Mouse (Mus musculus) small intestine, adult 2 months (tissue): Measurements from ENCODE around the gene Hsf2bp. TPM values are rescaled to one million over a fixed set of nuclear protein-coding genes. Genes with fewer than 3 reads are reported as not detected.

Experiments
- H3K27ac ChIP-seq: fragments of 200-500 bp; 2 replicates; pipeline ENCODE4 v1.5.1; 2012; ENCODE audit warnings: low read depth, low read length, control low read depth, inconsistent platforms; ENCODE audit not compliant: insufficient read depth
- H3K27me3 ChIP-seq: fragments of 200-500 bp; 2 replicates; pipeline ENCODE4 v1.6.1; 2012; ENCODE audit warnings: mild to moderate bottlenecking, moderate library complexity, low read length, inconsistent platforms; ENCODE audit not compliant: control insufficient read depth, insufficient read depth
- H3K36me3 ChIP-seq: fragments of 200-500 bp; 2 replicates; pipeline ENCODE4 v1.6.1; 2012; ENCODE audit warnings: mild to moderate bottlenecking, low read length, control low read depth, inconsistent platforms; ENCODE audit not compliant: control insufficient read depth, insufficient read depth
- H3K4me1 ChIP-seq: fragments of 200-500 bp; 2 replicates; pipeline ENCODE4 v1.6.1; 2012; ENCODE audit warnings: low read length, inconsistent platforms, mixed read lengths; ENCODE audit not compliant: control insufficient read depth, insufficient read depth, insufficient read length
- H3K4me3 ChIP-seq: fragments of 200-500 bp; 2 replicates; pipeline ENCODE4 v1.5.1; 2012; ENCODE audit warnings: low read depth, mild to moderate bottlenecking, control low read depth, inconsistent platforms, low read length, moderate library complexity
- CTCF ChIP-seq: fragments of 200-500 bp; IDR thresholded peaks from 2 replicates; pipeline ENCODE4 v1.5.1; 2012; ENCODE audit warnings: low read depth, mild to moderate bottlenecking, control low read depth, inconsistent platforms, low read length, moderate library complexity, mixed read lengths; ENCODE audit not compliant: insufficient replicate concordance, insufficient read length; ENCODE audit errors: extremely low read depth
- POLR2A ChIP-seq: fragments of 200-500 bp; IDR thresholded peaks from 2 replicates; pipeline ENCODE4 v1.6.1; 2012; ENCODE audit warnings: low read depth, mild to moderate bottlenecking, control low read depth, inconsistent platforms, low read length, moderate library complexity
- WGBS: fragments of 180-500 bp; shearing (Covaris S2); methylation state at CpG from one replicate; pipeline ENCODE4 v1.1.7; 2018; 5-methylcytosine and 5-hydroxymethylcytosine counted together
- polyA plus RNA-seq: library from polyadenylated mRNA; depleted of rRNA; stranded (reverse); fragments of >200 nt; gene quantifications from 2 replicates; pipeline ENCODE4 v1.2.3, GENCODE M21; 2012

The Hsf2bp gene
- polyA plus RNA-seq, 1 experiment: 0.14 TPM

- Histone ChIP-seq H3K4me3 (no peak overlapping the region), H3K27ac (no peak overlapping the region), H3K27me3 (no peaks in the 10 kb centered on the region), H3K4me1 (no peaks in the 10 kb centered on the region), H3K36me3 (no peaks in the 10 kb centered on the region)
- 89% methylated on average over 6 of the region's 6 CpGs for WGBS
- no peak for TF ChIP-seq POLR2A
- TF ChIP-seq CTCF: no peak
Observed at GRCm38 (mm10) chr17:31976501-31976900, 59.6 kb downstream of the Hsf2bp start.

- 40% methylated on average over 5 of the region's 5 CpGs for WGBS
- TF ChIP-seq CTCF (no peak), POLR2A (no peak)
- no peaks in the 10 kb centered on the region for H3K27me3 ChIP-seq
- H3K4me3 ChIP-seq: no peak overlapping the region
- H3K4me1 ChIP-seq: no peaks in the 10 kb centered on the region
- H3K36me3 ChIP-seq: no peaks in the 10 kb centered on the region
- no peak overlapping the region for H3K27ac ChIP-seq
Observed at GRCm38 (mm10) chr17:31974694-31975093, 61.5 kb downstream of the Hsf2bp start.

GRCm38 (mm10) chr17:31973664-31974230, 62.4 kb downstream of the Hsf2bp start:
- Histone ChIP-seq H3K4me3 (no peak overlapping the region), H3K36me3 (no peaks in the 10 kb centered on the region), H3K27me3 (no peaks in the 10 kb centered on the region), H3K4me1 (no peaks in the 10 kb centered on the region), H3K27ac (no peak overlapping the region)
- 86% methylated on average over 7 of the region's 7 CpGs for WGBS
- no peak for TF ChIP-seq POLR2A
- no peak for TF ChIP-seq CTCF

- Histone ChIP-seq H3K27me3 (no peaks in the 10 kb centered on the region), H3K27ac (no peak overlapping the region), H3K4me3 (no peak overlapping the region), H3K36me3 (no peaks in the 10 kb centered on the region), H3K4me1 (peaks cover 1% of the 10 kb centered on the region; the same call in 1 of the 2 replicates)
- 94% methylated on average over 2 of the region's 2 CpGs for WGBS
- no peak for TF ChIP-seq CTCF
- TF ChIP-seq POLR2A: no peak
Observed at GRCm38 (mm10) chr17:31970890-31971289, 65.3 kb downstream of the Hsf2bp start.

- Histone ChIP-seq H3K4me3 (no peak overlapping the region), H3K27me3 (no peaks in the 10 kb centered on the region), H3K27ac (no peak overlapping the region), H3K4me1 (peaks cover 6% of the 10 kb centered on the region; the same call in 1 of the 2 replicates), H3K36me3 (no peaks in the 10 kb centered on the region)
- 78% methylated on average over 1 of the region's 1 CpGs for WGBS
- no peak for TF ChIP-seq CTCF
- no peak for TF ChIP-seq POLR2A
Observed at GRCm38 (mm10) chr17:31968801-31969200, 67.3 kb downstream of the Hsf2bp start.

- Histone ChIP-seq H3K4me3 (no peak overlapping the region), H3K4me1 (peaks cover 8% of the 10 kb centered on the region; the same call in 1 of the 2 replicates), H3K27ac (no peak overlapping the region), H3K27me3 (no peaks in the 10 kb centered on the region), H3K36me3 (no peaks in the 10 kb centered on the region)
- TF ChIP-seq POLR2A: no peak
- no peak for TF ChIP-seq CTCF
- WGBS: 77% methylated on average over 4 of the region's 4 CpGs
Observed at GRCm38 (mm10) chr17:31967311-31967710, 68.8 kb downstream of the Hsf2bp start.

- no peak overlapping the region for H3K4me3 ChIP-seq
- H3K36me3 ChIP-seq: no peaks in the 10 kb centered on the region
- H3K27me3 ChIP-seq: no peaks in the 10 kb centered on the region
- no peak overlapping the region for H3K27ac ChIP-seq
- peaks cover 8% of the 10 kb centered on the region; the same call in 1 of the 2 replicates for H3K4me1 ChIP-seq
- WGBS: 84% methylated on average over 1 of the region's 1 CpGs
- TF ChIP-seq CTCF: no peak
- no peak for TF ChIP-seq POLR2A
Observed at GRCm38 (mm10) chr17:31966566-31966965, 69.6 kb downstream of the Hsf2bp start.

- 11% methylated on average over 2 of the region's 2 CpGs for WGBS
- Histone ChIP-seq H3K27ac (0 out of 2 replicates have a peak overlapping the region, but pooled peaks have one; percentile 10), H3K4me1 (peaks cover 8% of the 10 kb centered on the region; the same call in 1 of the 2 replicates), H3K27me3 (no peaks in the 10 kb centered on the region), H3K36me3 (no peaks in the 10 kb centered on the region), H3K4me3 (no peak overlapping the region)
- TF ChIP-seq CTCF: no peak
- no peak for TF ChIP-seq POLR2A
Observed at GRCm38 (mm10) chr17:31965623-31966022, 70.5 kb downstream of the Hsf2bp start.
